Mouse (Mus musculus): ENCODE data around the gene Gm11127.
"Not testable (repeated sequence)": the region's sequence is repeated elsewhere in the genome, so short reads cannot be mapped to it uniquely, and the experiment has no call there.

Gene Gm11127

DNA sequence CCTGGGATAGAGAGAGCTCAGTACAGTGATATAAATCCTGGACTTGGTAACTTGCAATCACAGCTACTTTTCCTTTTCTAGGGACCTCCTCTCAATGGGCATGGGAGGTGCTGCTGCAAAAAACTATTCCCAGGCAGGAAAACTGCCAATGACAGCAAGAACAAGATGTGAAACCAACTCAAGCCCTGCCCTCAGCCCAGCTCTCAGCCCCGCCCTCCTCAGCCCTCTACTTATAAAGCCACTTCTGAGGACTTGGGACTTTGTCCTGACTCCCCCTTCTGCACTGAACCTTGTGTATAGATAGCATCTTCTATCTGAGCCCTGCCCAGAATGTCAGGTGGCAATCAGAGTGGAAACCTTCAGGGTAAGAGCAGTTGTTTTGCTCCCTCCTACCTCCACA is at the start of gene Gm11127:
Gm11127 (minus strand) TSS at position 10 of the 400 bp plus-strand sequence.
- DNase-seq (ENCODE audit: extremely low spot score, low spot score): not testable (repeated sequence)

DNA sequence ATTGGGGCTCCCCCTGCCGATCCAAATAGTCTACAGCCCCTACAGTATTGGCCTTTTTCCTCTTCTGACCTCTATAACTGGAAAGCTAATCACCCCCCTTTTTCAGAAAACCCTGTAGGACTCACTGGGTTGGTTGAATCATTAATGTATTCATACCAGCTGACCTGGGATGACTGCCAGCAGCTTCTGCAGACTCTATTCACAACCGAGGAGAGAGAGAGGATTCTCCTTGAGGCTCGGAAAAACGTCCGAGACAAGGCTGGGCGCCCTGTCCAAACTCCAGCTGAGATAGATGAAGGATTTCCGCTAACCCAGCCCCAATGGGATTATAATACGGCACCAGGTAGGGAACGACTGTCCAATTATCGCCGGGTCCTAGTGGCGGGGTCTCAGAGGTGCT is 43.9 kb upstream of the Gm11127 start:
- DNase-seq (ENCODE audit: extremely low spot score, low spot score): not testable (repeated sequence)

DNA sequence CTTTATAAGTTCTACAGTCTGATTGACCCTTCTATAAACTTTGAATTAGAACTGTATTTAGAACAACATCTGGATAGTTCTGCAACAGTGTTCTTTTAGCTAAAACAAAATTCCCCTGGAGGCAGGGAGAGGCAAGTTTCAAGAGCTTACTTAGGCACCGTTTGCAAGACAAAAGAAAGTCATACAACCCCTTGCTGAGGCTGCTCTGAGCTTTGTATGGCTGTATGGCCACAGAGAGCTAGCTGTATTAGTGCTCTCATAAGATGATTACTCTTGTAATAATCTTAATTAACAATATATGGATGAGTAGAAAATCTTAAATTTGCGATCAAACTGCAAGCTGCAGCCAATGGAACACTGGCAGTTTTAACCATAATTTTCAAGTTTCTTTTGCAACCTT is 41.4 kb upstream of the Gm11127 start:
- not testable (repeated sequence) for DNase-seq (ENCODE audit: extremely low spot score, low spot score)

DNA sequence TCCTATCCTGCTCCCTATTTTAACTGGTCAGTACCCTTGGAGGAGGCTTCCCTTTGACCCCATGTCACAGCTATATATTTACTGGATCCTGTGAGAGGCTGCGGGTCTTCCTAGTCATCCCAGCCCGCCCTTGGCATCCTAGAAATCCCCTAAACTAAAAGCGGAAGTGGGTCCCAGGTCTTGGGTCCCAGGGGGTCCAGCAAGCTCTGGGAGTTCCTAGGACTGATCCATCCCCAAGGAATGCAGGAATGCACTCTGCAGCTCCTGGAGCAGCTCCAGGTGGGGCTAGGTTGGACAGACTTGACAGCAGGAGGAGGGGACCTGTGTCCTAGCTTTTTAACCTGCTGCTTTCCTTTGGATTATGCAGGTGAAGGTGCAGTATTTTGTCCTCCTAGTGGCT is 35.8 kb upstream of the Gm11127 start:
- no peak for DNase-seq (ENCODE audit: extremely low spot score, low spot score)

DNA sequence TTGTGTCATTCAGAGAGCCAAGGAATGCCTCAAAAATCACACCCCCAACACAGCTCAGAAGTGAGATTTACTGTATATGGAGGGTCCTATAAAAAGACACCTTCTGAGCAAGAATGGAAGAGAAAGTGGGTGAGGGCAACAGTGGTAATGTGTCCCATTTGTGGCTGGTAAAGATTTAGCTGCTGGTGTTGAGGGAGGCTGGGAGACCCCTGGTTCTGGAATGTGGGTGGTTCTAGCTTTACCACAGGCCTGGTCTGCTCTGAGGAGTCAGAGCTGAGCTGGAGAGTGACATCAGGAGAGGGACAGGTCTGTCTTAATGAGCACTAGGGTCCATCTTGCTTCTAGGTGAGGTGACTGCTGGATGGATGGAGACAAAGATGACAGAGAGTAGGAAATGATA is 34.3 kb upstream of the Gm11127 start:
- not testable (repeated sequence) for DNase-seq (ENCODE audit: extremely low spot score, low spot score)

DNA sequence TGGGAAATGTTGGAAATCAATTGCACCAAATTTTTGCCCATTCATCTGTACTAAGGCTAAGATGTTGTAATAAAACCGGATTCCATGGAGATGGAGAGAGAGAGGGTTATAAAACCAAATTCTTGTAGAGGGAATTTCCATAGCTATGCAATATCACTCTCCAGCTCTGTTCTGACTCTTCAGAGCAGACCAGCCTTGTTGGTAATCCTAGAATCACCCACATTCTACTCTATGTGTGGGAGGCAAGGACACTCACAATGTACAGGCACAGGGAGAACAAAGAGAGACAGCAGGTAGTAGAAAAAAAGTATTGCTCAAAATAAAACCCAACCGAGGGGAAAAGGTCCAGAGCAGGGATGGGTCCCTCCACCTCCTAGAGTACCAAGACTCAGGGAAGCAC is 33.8 kb upstream of the Gm11127 start:
- not testable (repeated sequence) for DNase-seq (ENCODE audit: extremely low spot score, low spot score)

DNA sequence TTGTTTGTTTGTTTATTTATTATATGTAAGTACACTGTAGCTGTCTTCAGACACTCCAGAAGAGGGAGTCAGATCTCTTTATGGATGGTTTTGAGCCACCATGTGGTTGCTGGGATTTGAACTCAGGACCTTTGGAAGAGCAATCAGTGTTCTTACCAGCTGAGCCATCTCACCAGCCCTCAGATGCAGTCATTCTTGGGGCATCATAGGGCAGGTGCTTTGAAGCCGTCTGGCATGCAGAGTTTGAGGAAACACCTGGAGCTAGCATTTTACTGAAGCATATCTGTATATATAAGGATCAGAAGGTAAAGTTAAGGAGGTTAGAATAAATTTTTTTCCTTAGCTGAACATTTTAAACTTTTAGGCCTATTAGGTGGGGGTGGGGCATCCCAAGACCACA is 27.8 kb upstream of the Gm11127 start:
- not testable (repeated sequence) for DNase-seq (ENCODE audit: extremely low spot score, low spot score)

DNA sequence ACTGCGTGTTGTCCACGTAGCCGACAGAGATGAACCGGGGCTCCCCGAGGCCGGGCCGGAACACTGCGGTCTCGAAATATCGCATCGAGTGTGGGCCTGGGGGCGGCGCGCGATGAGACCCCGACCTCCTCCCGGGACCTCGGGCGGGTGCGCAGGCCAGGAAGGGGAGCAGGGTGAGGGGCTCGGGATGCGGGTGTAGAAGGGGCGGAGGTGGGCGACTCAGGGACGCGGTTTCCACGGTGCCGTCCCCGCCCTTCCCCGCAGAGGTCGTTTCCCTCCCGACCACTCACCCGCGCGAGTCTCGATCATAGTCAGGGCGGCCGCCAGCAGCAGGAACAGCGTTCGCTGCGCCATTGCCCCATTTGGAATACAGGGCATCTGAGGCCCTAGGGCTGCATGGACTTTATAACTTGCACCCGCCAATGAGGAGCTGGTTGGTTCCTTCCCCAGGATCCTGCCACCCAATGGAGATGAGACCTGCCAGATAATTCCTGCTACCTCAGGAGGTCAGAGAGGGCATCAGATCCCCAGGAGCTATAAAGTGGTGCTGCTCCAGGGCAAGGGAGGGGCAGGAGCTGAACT is 25.8 kb upstream of the Gm11127 start:
- no peak for DNase-seq (ENCODE audit: extremely low spot score, low spot score)

DNA sequence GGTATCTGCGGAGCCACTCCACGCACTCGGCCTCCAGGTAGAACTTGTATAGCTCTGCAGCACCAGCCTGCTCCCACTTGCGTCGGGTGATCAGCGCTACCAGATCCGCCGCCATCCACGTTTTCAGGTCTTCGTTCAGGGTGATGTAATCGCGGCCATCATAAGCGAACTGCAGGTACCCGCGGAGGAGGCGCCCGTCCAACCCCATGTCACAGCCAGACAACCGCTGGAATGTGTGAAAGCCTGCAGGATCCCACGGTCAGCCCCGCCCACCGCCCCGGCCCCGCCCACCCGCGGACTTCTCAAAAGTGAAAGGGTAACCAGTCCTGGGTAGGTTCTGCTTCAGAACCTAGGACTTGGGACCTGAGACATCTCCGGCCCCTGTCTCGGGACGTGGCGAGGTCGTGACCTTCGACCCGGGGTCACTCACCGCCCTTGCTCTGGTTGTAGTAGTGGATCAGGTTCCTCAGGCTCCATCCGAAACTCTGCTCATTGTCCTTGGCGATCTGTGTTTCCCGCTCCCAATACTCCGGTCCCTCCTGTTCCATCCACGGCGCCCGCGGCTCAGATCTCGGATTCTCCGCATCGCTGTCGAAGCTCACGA is 25.2 kb upstream of the Gm11127 start:
- peak; percentile 74 for DNase-seq (ENCODE audit: extremely low spot score, low spot score)

DNA sequence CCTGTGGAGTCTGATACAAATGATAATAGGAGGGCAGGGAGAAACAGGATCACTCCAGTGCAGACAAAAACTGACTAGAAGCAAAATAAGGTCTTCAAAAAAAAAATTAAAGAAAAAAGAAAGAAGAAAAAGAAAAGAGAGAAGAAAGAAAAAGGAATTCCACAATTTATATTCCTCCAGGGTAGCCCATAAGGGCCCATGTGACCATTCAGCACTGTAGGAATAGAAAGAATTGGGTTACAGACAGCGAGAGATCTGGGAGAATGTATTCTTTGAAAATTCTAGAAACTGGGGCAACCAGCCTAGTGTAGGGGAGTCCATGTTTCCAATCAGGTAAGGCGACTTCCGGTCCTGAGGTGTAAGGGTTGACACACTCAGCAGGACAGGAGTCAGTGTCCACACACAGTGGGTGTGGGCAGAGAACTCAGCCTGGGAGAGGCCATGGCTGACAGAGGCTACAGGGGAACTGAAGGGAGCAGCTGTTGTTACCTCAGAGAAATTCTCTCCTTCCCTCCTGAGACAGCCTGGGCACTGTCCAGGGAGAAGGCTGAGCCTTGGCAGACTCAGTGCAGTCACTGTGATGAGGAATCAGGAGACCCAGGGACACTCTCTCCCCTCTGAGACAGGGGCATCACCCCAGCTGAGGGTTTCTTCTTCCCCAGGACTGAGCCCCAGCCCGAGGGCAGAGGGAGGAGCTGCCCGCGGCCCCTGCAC is 24.5 kb upstream of the Gm11127 start:
- DNase-seq (ENCODE audit: extremely low spot score, low spot score): not testable (repeated sequence)

DNA sequence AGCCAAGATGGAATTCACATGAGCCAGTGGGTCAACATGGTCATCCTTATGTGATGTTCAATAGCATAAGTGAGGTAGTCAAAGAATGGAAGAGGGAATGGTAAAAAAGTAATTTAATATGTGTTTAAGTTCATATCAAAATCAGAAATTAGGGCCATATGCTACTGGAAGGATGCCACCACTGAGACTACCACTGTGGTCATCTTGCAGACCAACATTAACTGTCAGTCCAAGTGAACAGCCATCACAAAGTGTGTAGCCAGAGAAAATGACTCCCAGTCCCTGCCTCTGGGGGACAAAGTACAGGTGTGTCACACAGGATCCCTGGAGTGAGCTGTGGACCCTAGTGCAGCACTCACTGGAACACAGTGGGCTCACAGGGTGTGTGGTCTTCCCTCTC is 23.7 kb upstream of the Gm11127 start:
- not testable (repeated sequence) for DNase-seq (ENCODE audit: extremely low spot score, low spot score)

DNA sequence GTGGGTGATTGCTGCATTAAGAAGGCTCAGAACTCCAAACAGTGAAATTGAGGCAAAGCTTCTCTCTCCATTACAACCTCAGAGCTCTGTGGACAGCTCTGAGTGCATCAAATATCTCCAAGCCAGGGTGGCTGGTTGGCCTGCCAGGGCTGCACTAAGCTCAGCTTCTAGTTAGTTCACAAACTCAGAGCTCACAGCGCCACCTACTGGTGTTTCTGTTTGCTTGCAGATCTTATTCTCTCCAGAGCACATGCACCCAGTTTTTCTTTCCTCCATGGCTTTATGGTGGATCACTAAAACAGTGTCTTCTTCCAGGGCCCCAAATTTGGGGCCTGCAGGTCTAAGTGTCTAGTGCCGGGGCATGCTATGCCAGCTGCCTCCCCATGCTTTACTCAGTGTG is 2.7 kb upstream of the Gm11127 start:
- DNase-seq (ENCODE audit: extremely low spot score, low spot score): peak; percentile 71

DNA sequence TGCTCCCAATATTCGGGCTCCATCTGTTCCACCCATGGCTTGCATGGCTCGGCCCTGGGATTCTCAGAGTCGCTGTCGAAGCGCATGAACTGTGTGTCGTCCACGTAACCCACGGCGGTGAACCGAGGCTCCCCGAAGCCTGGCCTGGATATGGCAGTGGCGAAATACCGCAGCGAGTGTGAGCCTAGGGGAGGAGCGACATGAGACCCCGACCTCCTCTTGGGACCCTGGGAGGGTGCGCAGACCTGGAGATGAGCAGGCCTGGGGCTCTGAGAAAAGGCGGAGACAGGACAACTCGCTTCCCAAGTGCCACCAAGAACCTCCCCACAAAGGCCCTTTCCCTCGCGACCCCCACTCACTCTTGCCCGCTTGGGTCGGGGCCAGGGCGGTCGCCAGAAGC is 244 bp downstream of the Gm11127 start:
- not testable (repeated sequence) for DNase-seq (ENCODE audit: extremely low spot score, low spot score)

DNA sequence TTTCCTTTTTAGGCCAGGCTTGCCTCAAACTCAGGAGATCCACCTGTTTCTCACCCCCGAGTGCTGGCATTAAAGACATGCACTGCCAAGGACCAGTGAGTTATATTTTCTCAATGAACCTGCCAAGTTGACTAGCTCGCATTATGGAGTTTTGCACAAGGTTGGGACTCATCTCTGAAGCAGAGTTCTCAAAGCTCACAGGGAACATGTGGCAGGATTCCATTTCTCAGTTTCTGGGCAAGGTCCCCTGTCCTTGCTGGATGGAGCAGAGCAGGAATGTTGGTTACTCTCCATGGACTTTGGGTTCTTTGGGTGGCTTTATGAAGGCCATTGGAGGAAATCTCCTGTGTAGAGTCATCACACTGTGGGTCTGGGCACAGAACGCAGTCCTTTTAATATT is 14.9 kb downstream of the Gm11127 start:
- no peak for DNase-seq (ENCODE audit: extremely low spot score, low spot score)

DNA sequence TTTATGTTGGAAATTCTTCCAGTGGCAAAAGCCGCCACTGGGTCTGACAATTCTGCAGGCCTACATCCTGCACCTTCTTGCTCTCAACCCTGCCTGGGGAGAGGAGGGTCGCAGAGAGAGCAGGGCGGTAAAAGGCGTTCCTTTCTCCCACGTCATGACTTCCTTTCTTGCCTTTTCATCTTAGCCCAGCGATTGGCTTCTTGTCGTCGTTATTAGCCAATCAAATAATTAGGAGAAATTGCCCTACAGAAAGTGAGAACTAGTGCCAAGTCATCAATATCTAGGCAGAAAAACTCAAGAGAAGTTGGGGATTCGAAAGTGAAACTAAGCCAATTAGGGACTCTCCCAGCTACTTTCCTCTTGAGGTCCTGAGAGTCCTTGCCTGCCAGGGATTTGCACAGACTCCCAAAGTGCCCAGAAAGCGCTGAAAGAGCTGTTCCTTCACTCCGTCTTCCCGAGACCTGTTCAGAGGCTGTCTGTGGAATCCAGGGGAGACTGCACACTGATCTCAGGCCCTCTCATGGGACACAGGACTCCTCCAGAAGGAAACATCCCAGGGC is 15.5 kb downstream of the Gm11127 start, which contains the start of the genes H2-T22 and Gm6034:
H2-T22 (minus strand) TSS at position 138 of the 560 bp plus-strand sequence.
Gm6034 (plus strand) TSS at position 352 of the 560 bp plus-strand sequence.
- DNase-seq (ENCODE audit: extremely low spot score, low spot score): peak; percentile 39

DNA sequence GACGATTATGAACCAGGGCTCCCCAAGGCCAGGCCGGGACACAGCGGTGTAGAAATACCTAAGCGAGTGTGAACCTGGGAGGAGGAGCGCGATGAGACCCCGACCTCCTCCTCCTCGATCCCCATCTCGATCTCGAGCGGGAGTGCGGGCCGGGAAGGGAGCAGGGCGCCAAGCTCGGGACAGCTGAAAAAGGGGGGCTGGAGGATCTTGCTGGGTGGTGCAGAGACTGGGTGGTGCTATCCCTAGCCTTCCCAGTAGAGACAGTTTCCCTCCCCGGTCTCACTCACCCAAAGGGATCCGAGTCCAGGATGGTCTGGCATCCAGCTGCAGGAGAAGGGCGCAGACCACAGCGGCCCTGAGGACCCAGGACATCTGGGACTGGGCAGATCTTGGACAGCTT is 16.1 kb downstream of the Gm11127 start:
- peak; percentile 15 for DNase-seq (ENCODE audit: extremely low spot score, low spot score)

DNA sequence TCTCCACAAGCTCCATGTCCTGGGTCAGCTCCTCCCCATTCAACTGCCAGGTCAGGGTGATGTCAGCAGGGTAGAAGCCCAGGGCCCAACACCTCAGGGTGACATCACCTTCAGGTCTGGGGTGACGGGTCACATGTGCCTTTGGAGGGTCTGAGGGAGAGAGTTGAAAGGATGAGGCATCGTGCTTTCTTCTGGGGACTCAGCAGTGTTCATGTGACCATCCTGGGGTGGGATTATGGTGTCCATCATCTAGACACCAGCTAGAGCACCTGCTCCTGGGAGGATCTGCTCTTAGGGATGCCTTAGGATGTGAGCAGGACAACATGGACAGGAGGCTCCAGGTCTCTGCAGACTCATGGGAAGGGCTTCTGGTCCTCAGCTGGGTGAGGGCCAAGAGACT is 17.6 kb downstream of the Gm11127 start:
- DNase-seq (ENCODE audit: extremely low spot score, low spot score): not testable (repeated sequence)

DNA sequence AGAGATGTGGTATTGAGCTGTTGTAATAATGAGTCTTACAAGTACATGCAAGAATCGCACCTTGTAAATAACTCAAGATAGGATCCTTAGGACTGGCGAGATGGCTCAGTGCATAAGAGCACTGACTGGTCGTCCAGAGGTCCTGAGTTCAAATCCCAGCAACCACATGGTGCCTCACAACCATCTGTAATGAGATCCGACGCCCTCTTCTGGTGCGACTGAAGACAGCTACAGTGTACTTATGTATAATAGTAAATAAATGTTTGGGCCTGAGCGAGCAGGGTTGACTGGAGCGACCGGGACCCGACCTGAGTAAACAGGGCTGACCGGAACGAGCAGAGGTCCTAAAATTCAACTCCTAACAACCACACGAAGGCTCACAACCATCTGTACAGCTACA is 22.0 kb downstream of the Gm11127 start:
- DNase-seq (ENCODE audit: extremely low spot score, low spot score): not testable (repeated sequence)

DNA sequence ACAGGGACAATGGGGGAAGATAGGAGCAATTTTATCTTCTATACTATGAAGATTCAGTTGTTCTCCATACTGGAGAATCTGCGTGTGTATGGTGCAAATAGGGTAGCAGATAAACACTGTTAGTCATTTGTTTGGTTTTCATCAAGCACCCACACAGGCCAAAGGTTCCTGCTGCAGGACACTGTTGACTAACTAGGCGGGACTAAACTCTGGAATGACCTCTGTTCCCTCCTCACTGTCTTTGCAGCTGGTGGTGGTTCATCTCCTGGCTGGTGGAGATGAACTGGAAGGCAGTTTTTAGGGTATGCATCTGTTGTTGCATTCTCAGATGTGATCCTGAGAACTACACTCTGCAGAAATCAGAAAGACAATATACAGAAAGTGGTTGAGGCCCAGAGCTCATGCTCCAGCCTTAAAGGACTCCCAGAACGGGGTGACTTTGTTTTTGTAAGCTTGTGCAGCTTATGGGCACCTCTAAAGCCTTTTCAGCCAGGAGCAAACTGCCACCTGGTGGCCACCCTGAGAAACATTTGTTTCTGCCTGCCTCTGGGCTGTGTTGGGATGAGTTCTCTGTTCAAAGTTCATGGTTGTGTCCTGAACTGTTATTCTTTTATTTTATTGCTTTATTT is 23.0 kb downstream of the Gm11127 start:
- DNase-seq (ENCODE audit: extremely low spot score, low spot score): peak; percentile 23

DNA sequence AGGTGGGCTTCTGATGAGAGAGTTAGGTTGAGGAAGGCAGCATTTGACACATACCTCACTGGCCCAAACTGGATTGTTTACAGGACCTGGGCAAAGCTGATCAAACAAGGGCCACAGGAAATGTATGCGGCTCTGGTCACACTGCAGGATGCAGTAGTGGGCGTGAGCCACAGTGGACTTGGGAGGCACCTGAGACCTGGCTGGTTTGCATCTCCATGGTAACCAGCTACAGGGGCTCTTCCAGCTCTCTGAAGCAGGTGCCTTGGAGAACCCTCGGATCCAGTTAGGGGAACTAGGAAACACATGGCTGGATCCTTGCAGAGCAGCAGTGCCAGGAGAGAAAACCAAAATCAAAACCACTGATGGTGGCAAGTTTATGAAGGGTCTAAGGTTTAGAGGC is 23.6 kb downstream of the Gm11127 start:
- not testable (repeated sequence) for DNase-seq (ENCODE audit: extremely low spot score, low spot score)

DNA sequence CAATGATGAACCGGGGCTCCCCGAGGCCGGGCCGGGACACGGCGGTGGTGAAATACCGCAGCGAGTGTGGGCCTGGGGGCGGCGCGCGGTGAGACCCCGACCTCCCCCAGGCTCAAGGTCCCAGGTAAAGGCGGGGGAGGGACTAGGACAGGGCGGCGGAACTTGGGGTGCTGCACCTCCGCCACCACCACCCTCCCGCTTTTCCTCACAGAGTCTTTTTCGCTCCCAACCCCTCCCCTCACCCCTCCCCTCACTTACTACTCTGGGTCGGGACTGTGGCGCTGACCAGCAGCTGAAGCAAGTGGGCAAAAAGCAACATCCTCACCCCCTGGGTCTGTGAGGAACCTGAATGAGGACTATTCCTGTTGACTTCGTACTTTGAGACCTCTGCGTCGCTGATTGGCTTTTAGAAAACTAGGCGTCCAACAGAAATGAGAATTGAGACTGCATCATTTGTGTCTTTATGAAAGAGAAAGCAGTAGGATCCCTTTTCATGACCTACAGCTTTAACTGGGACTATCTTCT is 25.8 kb downstream of the Gm11127 start, which contains the start of gene H2-T23:
H2-T23 (minus strand) TSS at position 505 of the 525 bp plus-strand sequence.
- peak; percentile 48 for DNase-seq (ENCODE audit: extremely low spot score, low spot score)
